Mouse (Mus musculus) embryonic facial prominence, embryonic 13.5 days (tissue): ENCODE measurements around the gene Hist1h2bb. TPM values are rescaled to one million over a fixed set of nuclear protein-coding genes. Genes with fewer than 3 reads are reported as not detected.
"Not testable (repeated sequence)": the region's sequence is repeated elsewhere in the genome, so short reads cannot be mapped to it uniquely, and the experiment has no call there.

Experiments
- ATAC-seq: fragments of 200-750 bp; cut with Nextera tagmentation; 2 replicates; pipeline ENCODE4 v1.8.0; 2017; ENCODE audit warnings: low read depth; ENCODE audit not compliant: insufficient number of reproducible peaks, insufficient read depth, low FRiP score, low TSS enrichment
- H3K27ac ChIP-seq: fragments of 300-500 bp; sonication (generic); 2 replicates; pipeline ENCODE4 v1.5.1; 2015; ENCODE audit warnings: moderate library complexity, mild to moderate bottlenecking, inconsistent platforms
- H3K27me3 ChIP-seq: fragments of 300-500 bp; sonication (generic); 2 replicates; pipeline ENCODE4 v1.6.1; 2015; ENCODE audit warnings: mild to moderate bottlenecking, inconsistent platforms
- H3K36me3 ChIP-seq: fragments of 300-500 bp; sonication (generic); 2 replicates; pipeline ENCODE4 v1.6.1; 2015; ENCODE audit warnings: mild to moderate bottlenecking, inconsistent platforms
- H3K4me1 ChIP-seq: fragments of 300-500 bp; sonication (generic); 2 replicates; pipeline ENCODE4 v1.6.1; 2015; ENCODE audit warnings: inconsistent platforms
- H3K4me2 ChIP-seq: fragments of 300-500 bp; sonication (generic); 2 replicates; pipeline ENCODE4 v1.6.1; 2015; ENCODE audit warnings: moderate library complexity, mild to moderate bottlenecking, inconsistent platforms
- H3K4me3 ChIP-seq: fragments of 300-500 bp; sonication (generic); 2 replicates; pipeline ENCODE4 v1.5.1; 2015; ENCODE audit warnings: mild to moderate bottlenecking, inconsistent platforms
- H3K9ac ChIP-seq: fragments of 300-500 bp; sonication (generic); 2 replicates; pipeline ENCODE4 v1.6.1; 2015; ENCODE audit warnings: mild to moderate bottlenecking, inconsistent platforms
- H3K9me3 ChIP-seq: fragments of 300-500 bp; sonication (generic); 2 replicates; pipeline ENCODE4 v1.6.1; 2016; ENCODE audit warnings: inconsistent platforms
- WGBS: fragments of 180-500 bp; shearing (Covaris S2); methylation state at CpG from one replicate; pipeline ENCODE4 v1.1.7; 2015; ENCODE audit warnings: mixed read lengths; 5-methylcytosine and 5-hydroxymethylcytosine counted together
- polyA plus RNA-seq: library from polyadenylated mRNA; unstranded; fragments of >200 nt; fragmentation: Nextera tagmentation; extraction: Ambion mirVana; gene quantifications from 2 replicates; pipeline ENCODE4 v1.2.1, GENCODE M21; 2015

The Hist1h2bb gene
- polyA plus RNA-seq, 1 experiment from 2014 or later = 4.2 TPM

DNA sequence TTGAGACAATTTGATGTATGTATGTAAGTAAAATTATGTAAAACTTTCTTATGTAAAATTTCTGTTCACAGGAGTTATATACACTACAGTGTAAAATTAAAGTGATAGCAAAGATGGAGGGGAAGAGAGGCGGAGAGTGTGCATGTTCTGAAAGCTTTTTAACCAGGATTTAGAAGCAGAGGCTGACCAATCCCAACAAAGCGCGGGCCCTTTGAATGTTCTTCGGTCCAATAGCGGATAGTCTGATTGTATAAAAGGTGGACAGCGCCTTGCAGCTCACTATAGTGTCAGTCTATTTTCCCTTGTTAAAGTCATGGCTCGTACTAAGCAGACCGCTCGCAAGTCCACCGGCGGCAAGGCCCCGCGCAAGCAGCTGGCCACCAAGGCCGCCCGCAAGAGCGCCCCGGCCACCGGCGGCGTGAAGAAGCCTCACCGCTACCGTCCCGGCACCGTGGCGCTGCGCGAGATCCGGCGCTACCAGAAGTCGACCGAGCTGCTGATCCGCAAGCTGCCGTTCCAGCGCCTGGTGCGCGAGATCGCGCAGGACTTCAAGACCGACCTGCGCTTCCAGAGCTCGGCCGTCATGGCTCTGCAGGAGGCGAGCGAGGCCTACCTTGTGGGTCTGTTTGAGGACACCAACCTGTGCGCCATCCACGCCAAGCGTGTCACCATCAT is 5.7 kb downstream of the Hist1h2bb start, which contains the start of gene Hist1h3b:
TSS of gene Hist1h3b (plus strand) at position 201 of the 675 bp plus-strand sequence.
- H3K4me3 ChIP-seq = peak within 1 kb of the TSS; percentile 48
- under 1% methylated on average over 16 of the region's 47 CpGs for WGBS
- H3K9ac ChIP-seq = peak within 1 kb of the TSS; percentile 73
- H3K36me3 ChIP-seq, H3K9me3 ChIP-seq, H3K27me3 ChIP-seq: not testable (repeated sequence)
- H3K4me1 ChIP-seq = peaks cover 18% of the 10 kb centered on the region; the same call in 1 of the 2 replicates
- H3K4me2 ChIP-seq = peak within 1 kb of the TSS; percentile 67
- peak within 1 kb of the TSS; percentile 96 for H3K27ac ChIP-seq
- peak; percentile 87 for ATAC-seq

DNA sequence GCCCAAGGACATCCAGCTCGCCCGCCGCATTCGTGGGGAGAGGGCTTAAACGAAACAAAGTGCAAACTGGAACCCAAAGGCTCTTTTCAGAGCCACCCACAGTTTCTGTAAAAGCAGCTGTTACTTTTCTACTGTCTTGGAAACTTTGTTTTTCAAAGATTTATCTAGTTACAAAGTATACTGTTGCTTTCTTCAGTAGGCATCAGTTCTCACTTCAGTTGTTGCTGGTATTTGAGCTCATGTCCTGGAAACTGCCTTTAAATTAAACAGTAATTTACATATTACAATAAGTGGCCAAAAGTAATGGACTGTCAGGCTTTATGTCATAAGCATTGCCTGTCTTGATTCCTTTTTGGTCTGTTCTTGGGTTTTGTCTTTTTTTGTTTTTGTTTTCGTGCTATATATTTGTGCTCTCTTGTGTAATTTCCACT is 6.2 kb downstream of the Hist1h2bb start:
- H3K4me1 ChIP-seq = peaks cover 19% of the 10 kb centered on the region; the same call in 1 of the 2 replicates
- ATAC-seq = no peak
- H3K27ac ChIP-seq = peak overlapping the region; percentile 87
- H3K27me3 ChIP-seq = no peaks in the 10 kb centered on the region
- peak overlapping the region; percentile 73 for H3K9ac ChIP-seq
- peak overlapping the region; percentile 42 for H3K4me3 ChIP-seq
- H3K9me3 ChIP-seq = no peaks in the 10 kb centered on the region
- 1% methylated on average over 6 of the region's 6 CpGs for WGBS
- no peaks in the 10 kb centered on the region for H3K36me3 ChIP-seq
- peak overlapping the region; percentile 67 for H3K4me2 ChIP-seq

DNA sequence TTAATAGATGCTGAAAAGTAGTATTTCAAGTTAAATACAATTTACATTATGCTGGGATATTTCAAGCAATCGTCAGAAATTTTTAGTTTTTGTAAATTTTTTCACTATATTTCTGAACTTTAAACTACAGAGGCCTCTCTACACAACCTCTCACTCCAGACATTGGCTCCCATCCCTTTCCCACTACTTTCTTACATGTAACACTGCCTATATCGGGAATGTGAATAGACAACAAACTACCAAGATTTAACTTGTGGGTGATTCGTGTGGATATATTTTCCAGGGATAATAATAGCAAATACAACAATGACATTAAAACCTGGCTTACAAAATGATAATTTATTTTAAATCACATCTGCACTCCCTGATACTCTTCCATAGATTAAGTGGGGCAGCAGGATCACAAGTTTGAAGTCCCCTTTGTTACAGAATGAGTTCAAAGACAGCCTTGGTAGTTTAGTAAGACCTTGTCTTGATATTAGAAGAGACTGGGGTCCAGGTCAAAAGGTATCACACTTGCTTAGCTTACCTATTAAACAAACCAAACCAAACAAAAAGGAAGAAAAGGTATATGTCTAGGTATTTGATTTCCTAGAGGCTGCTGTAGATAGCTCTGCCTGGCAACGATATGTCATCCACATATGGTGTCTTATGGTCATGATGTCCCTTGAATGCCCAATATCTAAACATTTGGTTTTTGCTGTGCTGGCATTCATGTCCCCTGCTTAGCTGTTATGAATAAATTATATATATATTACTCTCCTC is 7.0 kb downstream of the Hist1h2bb start:
- no peak overlapping the region for H3K9ac ChIP-seq
- 53% methylated on average over 4 of the region's 4 CpGs for WGBS
- no peaks in the 10 kb centered on the region for H3K9me3 ChIP-seq
- peak overlapping the region; percentile 68 for H3K27ac ChIP-seq
- H3K4me2 ChIP-seq = peak overlapping the region; percentile 67
- peak overlapping the region; percentile 42 for H3K4me3 ChIP-seq
- no peaks in the 10 kb centered on the region for H3K36me3 ChIP-seq
- H3K27me3 ChIP-seq = no peaks in the 10 kb centered on the region
- H3K4me1 ChIP-seq = peaks cover 12% of the 10 kb centered on the region; the same call in 1 of the 2 replicates
- no peak for ATAC-seq

DNA sequence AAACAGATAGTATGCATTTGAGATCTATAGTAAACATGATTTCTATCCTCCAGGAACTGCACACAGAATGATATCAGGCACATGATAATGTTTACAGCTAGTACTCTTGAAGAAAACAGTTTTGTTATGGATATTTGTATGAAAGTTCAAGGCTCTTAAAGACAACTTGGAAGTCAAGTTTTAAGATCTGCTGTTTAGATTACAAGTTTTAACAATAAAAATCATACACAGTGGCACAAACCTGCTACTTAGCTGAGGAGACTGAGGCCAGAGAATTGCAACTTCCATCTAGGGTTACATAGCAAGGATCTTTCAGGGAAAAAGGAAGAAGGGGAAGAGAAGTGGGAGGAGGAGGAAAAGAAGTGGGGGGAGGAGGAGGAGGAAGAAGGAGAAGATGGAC is 8.5 kb downstream of the Hist1h2bb start:
- Histone ChIP-seq H3K27ac (0 out of 2 replicates have a peak overlapping the region, but pooled peaks have one; percentile 11), H3K4me2 (no peak overlapping the region), H3K9me3 (no peaks in the 10 kb centered on the region)

DNA sequence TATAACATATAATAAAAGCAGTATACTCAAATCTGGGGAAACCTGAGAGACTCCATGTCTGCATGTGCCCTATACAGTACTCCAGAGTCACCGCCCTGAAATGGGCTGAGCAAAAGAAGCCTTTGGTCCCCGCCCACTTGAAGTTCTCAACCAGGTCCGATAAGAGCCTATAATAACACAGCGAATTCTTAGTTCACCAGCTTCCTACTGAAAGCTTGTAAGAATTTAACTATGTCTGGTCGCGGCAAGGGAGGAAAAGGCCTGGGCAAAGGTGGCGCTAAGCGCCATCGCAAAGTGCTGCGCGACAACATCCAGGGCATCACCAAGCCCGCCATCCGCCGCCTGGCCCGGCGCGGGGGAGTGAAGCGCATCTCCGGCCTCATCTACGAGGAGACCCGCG is 10.3 kb downstream of the Hist1h2bb start, which contains the start of gene Hist1h4b:
TSS of gene Hist1h4b (plus strand) at position 224 of the 400 bp plus-strand sequence.
- 0% methylated on average over 19 of the region's 22 CpGs for WGBS
- H3K4me2 ChIP-seq = peak within 1 kb of the TSS; percentile 80
- peak within 1 kb of the TSS; percentile 94 for H3K27ac ChIP-seq
- peak; percentile 83 for ATAC-seq
- peaks cover 17% of the 10 kb centered on the region for H3K4me1 ChIP-seq
- no peaks in the 10 kb centered on the region for H3K27me3 ChIP-seq
- peak within 1 kb of the TSS; percentile 77 for H3K9ac ChIP-seq
- peak within 1 kb of the TSS; percentile 46 for H3K4me3 ChIP-seq
- H3K36me3 ChIP-seq = no peaks in the 10 kb centered on the region
- H3K9me3 ChIP-seq = no peaks in the 10 kb centered on the region

More for the DNA sequence above, 8.5 kb downstream of the Hist1h2bb start:
- Histone ChIP-seq H3K36me3 (no peaks in the 10 kb centered on the region), H3K4me1 (peaks cover 11% of the 10 kb centered on the region), H3K4me3 (no peak overlapping the region), H3K27me3 (no peaks in the 10 kb centered on the region), H3K9ac (no peak overlapping the region)
- ATAC-seq = no peak

DNA sequence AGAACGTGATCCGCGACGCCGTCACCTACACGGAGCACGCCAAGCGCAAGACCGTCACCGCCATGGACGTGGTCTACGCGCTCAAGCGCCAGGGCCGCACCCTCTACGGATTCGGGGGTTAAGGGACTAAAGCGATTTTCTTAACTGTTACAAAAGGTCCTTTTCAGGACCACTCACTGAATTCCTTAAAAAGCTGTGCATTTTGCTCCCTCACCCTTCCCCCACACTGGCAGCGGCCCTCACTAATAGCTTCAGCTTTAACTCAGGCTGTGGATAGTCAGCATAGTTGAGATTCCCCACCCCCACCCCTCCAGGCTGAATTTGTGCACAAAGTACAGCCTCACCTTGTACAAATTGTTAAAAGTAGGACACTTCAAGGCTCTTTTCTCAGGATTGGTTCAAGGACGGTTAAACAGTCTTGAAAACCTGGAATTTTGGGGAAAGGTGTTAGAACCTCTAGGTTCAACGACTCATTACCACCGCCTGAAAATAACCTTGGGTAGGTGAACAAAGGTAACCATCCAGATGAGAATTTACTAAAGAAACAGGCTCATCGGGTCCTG is 10.8 kb downstream of the Hist1h2bb start:
- Histone ChIP-seq H3K9me3 (no peaks in the 10 kb centered on the region), H3K36me3 (no peaks in the 10 kb centered on the region), H3K27ac (peak overlapping the region; percentile 94), H3K4me1 (peaks cover 17% of the 10 kb centered on the region), H3K9ac (peak overlapping the region; percentile 77), H3K27me3 (no peaks in the 10 kb centered on the region), H3K4me2 (peak overlapping the region; percentile 80), H3K4me3 (peak overlapping the region; percentile 46)
- under 1% methylated on average over 16 of the region's 23 CpGs for WGBS
- no peak; the same call in 1 of the 2 replicates for ATAC-seq

DNA sequence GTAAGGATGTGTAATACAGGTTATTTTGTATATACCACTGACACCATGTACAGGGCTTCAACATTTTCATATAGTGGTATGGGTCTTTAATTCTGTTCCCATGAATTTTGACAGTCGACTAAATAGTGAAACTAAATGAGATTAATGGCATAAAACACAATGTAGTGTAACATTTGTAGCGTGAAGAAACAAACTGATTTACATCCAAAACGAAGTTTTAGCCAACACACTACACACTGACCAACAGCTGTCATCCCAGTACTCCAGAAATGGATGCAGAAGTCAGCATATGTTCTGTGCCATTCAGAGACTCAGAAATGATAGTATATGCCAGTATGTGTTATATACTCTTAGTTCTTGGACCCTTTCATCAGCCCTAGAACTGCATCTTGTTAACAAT is 11.4 kb downstream of the Hist1h2bb start:
- Histone ChIP-seq H3K27me3 (no peaks in the 10 kb centered on the region), H3K36me3 (no peaks in the 10 kb centered on the region), H3K4me1 (peaks cover 14% of the 10 kb centered on the region), H3K9me3 (no peaks in the 10 kb centered on the region), H3K4me2 (peak overlapping the region; percentile 80), H3K4me3 (no peak overlapping the region), H3K9ac (no peak overlapping the region), H3K27ac (peak overlapping the region; percentile 94)
- WGBS = 54% methylated on average over 3 of the region's 3 CpGs
- ATAC-seq = no peak

DNA sequence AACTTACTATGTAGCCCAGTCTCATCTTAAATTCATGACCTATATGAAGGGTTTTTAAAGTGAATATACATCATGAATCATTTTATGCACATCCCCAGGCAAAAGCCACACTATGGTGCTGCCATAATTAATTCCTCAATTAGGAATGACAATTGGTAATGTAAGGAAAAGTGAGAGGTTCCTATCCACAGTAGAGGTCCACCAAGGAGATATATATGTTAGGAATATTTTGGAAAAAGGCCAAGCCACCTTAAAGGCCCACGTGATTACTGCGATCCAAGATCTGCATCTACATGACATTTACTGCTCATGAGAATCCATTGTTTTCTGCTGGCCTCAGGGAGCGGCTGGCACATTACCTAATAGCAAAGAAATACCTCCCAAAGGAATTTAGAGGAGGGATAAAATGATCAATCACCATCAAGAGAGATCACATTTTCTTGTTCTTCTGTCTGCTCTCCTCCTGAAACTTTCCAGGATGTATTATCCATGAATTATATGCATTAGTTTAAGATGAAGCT is 12.8 kb downstream of the Hist1h2bb start:
- Histone ChIP-seq H3K4me1 (peaks cover 18% of the 10 kb centered on the region), H3K9ac (no peak overlapping the region), H3K4me2 (0 out of 2 replicates have a peak overlapping the region, but pooled peaks have one; percentile 92), H3K36me3 (no peaks in the 10 kb centered on the region), H3K9me3 (no peaks in the 10 kb centered on the region), H3K27ac (no peak overlapping the region), H3K27me3 (no peaks in the 10 kb centered on the region), H3K4me3 (no peak overlapping the region)
- ATAC-seq = no peak
- 79% methylated on average over 3 of the region's 3 CpGs for WGBS

DNA sequence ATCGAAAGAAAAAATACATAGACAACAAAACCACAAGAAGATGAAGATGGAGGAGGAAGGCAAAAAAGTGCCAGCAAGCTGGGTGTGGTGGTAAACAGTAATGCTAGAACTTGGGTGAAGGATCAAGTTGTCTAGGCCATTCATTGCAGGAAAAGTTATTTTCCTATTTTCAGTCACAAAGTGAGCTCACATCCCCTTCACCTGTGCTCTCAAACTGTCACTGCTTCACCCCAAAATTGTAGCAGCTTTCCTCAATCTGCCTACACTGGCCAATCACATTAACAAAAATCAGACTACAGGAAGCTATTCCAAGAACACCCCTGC is 13.3 kb downstream of the Hist1h2bb start:
- Histone ChIP-seq H3K27ac (peak overlapping the region; percentile 95), H3K4me1 (peaks cover 21% of the 10 kb centered on the region), H3K9me3 (no peaks in the 10 kb centered on the region), H3K4me3 (peak overlapping the region; percentile 59), H3K4me2 (peak overlapping the region; percentile 92), H3K27me3 (no peaks in the 10 kb centered on the region), H3K36me3 (no peaks in the 10 kb centered on the region), H3K9ac (peak overlapping the region; percentile 72)
- ATAC-seq = no peak
- WGBS = 71% methylated on average over 1 of the region's 1 CpGs

DNA sequence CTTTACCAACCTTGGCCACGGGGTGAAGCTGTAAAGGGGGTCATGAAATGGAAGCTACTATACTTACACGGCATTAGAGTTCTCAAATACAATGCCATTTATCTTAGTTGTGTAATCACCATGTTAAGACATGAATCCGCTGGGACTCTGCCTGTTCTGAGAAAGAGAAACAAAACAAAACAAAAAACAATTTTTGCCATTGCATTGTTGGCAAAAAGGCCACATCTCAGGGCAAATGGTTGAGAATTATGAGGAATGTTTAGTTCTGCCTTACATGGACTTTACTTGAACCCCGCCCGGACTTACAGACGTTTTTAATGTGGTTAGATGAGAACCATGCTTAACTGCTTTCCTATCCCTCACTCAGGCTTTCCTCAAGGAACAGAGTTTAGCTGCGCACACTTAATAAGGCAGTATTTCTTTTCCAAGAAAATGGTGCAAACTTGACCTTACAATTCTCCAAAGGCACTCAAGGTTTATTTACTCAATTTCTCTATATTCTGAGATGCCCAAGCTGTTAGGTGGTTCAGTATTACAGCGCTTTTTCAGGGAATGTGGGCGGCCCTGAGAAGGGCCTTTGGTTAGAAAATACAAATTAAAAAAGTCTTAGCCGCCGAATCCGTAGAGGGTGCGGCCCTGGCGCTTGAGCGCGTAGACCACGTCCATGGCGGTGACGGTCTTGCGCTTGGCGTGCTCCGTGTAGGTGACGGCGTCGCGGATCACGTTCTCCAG is 13.9 kb downstream of the Hist1h2bb start:
- H3K27ac ChIP-seq = peak overlapping the region; percentile 95
- ATAC-seq = no peak
- peak overlapping the region; percentile 92 for H3K4me2 ChIP-seq
- H3K36me3 ChIP-seq = no peaks in the 10 kb centered on the region
- no peaks in the 10 kb centered on the region for H3K9me3 ChIP-seq
- H3K9ac ChIP-seq = peak overlapping the region; percentile 72
- no peaks in the 10 kb centered on the region for H3K27me3 ChIP-seq
- H3K4me3 ChIP-seq = peak overlapping the region; percentile 59
- WGBS = under 1% methylated on average over 24 of the region's 27 CpGs
- H3K4me1 ChIP-seq = peaks cover 21% of the 10 kb centered on the region
